Mouse (Mus musculus) embryonic facial prominence, embryonic 10.5 days (tissue): ENCODE results near the gene Cebpg. TPM values are rescaled to one million over a fixed set of nuclear protein-coding genes. Genes with fewer than 3 reads are reported as not detected.

Experiments used
- DNase-seq: peaks from one replicate; pipeline ENCODE4 v3.0.0-alpha.2; 2017; ENCODE audit warnings: low spot score
- H3K27ac ChIP-seq: fragments of 300-500 bp; sonication (generic); replicated peaks from 2 replicates; pipeline ENCODE4 v1.5.1; 2016; ENCODE audit warnings: mild to moderate bottlenecking
- H3K27me3 ChIP-seq: fragments of 300-500 bp; sonication (generic); replicated peaks from 2 replicates; pipeline ENCODE4 v1.6.1; 2016; ENCODE audit warnings: low read depth, mild to moderate bottlenecking; ENCODE audit not compliant: poor library complexity, severe bottlenecking
- H3K36me3 ChIP-seq: fragments of 300-500 bp; sonication (generic); replicated peaks from 2 replicates; pipeline ENCODE4 v1.6.1; 2016; ENCODE audit warnings: mild to moderate bottlenecking, moderate library complexity
- H3K4me1 ChIP-seq: fragments of 300-500 bp; sonication (generic); 2 replicates; pipeline ENCODE4 v1.6.1; 2016
- H3K4me3 ChIP-seq: fragments of 300-500 bp; sonication (generic); 2 replicates; pipeline ENCODE4 v1.5.1; 2016; ENCODE audit warnings: mild to moderate bottlenecking, moderate library complexity
- H3K9me3 ChIP-seq: fragments of 300-500 bp; sonication (generic); 2 replicates; pipeline ENCODE4 v1.6.1; 2016; ENCODE audit warnings: mild to moderate bottlenecking
- WGBS: fragments of 180-500 bp; shearing (Covaris S2); methylation state at CpG from one replicate; pipeline ENCODE4 v1.1.7; 2016; 5-methylcytosine and 5-hydroxymethylcytosine counted together
- polyA plus RNA-seq: library from polyadenylated mRNA; unstranded; fragments of >200 nt; fragmentation: Nextera tagmentation; extraction: Ambion mirVana; gene quantifications from 2 replicates; pipeline ENCODE4 v1.2.1, GENCODE M21; 2016

Gene Cebpg
- polyA plus RNA-seq, 1 experiment from 2014 or later, result 46.8 TPM

DNA sequence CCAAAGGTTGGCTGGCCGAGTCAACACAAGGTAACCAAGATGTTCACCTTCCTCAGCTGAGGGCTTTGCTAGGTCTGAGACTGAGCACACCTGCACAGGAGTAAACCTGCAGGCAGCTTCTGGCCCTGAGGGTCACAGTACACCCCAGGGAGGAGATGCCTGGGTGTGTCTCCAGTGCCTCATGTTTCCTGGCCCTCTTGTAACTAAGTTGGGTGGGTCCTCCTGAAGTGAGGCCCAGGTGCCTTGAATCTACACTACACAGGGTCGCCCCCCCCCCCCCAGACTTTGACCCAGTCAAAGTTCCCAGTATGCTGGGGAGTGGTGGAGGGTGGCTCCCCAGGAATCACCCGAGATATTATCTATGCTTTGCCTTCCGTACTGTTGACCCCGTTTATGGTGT is 27.1 kb downstream of the Cebpg start:
- Histone ChIP-seq H3K27ac (no peak overlapping the region), H3K4me3 (no peak overlapping the region), H3K4me1 (0 out of 2 replicates have a peak, but pooled peaks cover 6% of the 10 kb centered on the region), H3K27me3 (no peaks in the 10 kb centered on the region), H3K36me3 (peaks cover 40% of the 10 kb centered on the region), H3K9me3 (no peaks in the 10 kb centered on the region)
- DNase-seq, result no peak
- 86% methylated on average over 5 of the region's 5 CpGs for WGBS

DNA sequence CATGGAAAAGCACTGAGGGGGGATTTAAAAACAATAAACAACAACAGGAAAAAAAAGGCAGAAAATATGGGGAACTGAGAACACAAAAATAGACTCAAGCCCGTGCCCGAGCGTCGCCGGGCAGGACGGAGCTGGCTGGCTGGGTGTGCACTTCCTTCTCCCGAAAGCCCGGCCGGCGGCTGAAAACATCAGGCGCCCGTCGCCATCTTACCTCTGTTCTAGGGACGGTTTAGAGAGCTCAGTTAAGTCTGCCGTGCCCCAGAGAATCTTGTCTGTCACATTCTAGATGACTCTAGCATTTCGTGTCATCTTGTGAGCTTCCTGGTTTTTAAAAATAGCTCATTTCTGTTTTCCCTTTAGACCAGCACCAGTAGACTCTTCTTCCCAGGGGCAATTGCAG is 27.8 kb downstream of the Cebpg start:
- 91% methylated on average over 16 of the region's 16 CpGs for WGBS
- Histone ChIP-seq H3K27ac (no peak overlapping the region), H3K4me3 (no peak overlapping the region), H3K36me3 (peaks cover 34% of the 10 kb centered on the region), H3K27me3 (no peaks in the 10 kb centered on the region), H3K9me3 (no peaks in the 10 kb centered on the region), H3K4me1 (0 out of 2 replicates have a peak, but pooled peaks cover 6% of the 10 kb centered on the region)
- no peak for DNase-seq

DNA sequence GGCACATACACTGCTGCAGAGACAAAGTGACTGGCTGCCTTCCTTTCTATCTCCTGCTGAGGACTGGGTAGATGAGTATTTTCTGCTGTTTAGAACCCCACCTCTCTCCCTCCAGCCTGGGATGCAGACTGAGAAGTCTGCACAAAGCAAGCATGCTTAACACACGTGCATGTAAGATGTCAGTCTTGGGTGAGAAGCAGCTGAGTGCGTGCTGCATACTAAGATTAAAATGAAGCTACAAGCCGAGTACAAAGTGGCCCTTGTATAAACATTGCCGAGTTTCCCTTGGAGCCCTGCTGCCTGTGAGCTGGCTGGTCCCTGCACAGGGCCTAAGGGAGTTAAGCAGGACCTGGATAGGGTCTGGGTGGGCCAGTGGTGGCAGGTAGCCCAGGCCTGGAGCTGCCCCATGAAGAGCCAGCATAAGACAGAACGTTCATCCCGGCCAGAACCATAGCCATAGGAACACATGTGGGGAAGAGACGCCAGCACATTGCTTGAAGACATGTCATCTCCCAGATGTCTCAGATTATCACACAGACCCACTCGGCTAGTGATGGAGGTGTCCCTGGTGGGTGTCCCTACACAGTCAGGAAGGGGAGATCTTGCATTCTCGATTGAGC is 28.5 kb downstream of the Cebpg start:
- H3K4me3 ChIP-seq, result no peak overlapping the region
- no peak overlapping the region for H3K27ac ChIP-seq
- H3K9me3 ChIP-seq, result no peaks in the 10 kb centered on the region
- H3K36me3 ChIP-seq, result peaks cover 27% of the 10 kb centered on the region
- 81% methylated on average over 9 of the region's 9 CpGs for WGBS
- H3K4me1 ChIP-seq, result 0 out of 2 replicates have a peak, but pooled peaks cover 6% of the 10 kb centered on the region
- no peaks in the 10 kb centered on the region for H3K27me3 ChIP-seq
- DNase-seq, result no peak

DNA sequence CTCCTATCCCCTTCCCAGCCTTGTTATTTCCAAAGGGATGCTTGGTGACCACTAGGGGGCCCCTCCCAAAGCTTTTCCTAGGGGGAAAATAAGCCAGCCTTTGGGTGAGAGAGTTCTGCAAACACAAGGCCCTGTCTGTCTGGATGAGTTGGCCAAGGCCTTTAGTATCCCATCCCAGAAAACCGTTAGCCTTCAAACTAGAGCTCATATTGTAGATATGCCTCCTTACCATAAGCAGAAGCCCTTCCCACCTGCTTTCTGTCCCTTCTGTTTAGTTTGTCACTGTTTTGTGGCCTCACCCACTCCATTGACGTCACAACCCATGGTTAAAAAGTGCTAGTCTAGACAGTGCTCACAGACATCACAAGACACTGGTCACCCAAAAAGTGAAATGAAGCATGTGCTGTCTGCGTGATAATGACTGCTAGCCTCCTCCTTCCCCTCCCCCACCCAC is 29.5 kb downstream of the Cebpg start:
- H3K9me3 ChIP-seq, result no peaks in the 10 kb centered on the region
- no peak overlapping the region for H3K4me3 ChIP-seq
- WGBS, result 69% methylated on average over 3 of the region's 3 CpGs
- no peaks in the 10 kb centered on the region for H3K27me3 ChIP-seq
- DNase-seq, result peak; percentile 62
- no peak overlapping the region for H3K27ac ChIP-seq
- H3K36me3 ChIP-seq, result peaks cover 17% of the 10 kb centered on the region
- H3K4me1 ChIP-seq, result 0 out of 2 replicates have a peak, but pooled peaks cover 6% of the 10 kb centered on the region

DNA sequence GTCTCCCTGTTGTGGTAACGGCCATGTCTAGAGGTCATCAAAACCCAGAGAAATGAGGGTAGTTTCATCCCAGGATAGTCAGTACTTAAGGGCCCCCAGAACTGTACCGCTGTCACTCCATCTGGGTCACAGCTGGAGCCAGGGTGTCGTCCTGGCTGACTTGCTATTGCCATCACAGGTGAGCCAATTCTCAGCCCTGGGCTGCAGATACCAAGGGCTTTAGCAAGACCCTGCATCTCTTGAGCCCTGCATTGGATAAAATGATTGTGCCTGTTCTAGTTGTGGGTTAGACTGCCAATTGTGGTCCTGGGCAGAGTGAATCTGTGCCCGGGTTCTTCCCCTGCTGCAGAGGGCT is 30.1 kb downstream of the Cebpg start:
- WGBS, result 77% methylated on average over 4 of the region's 4 CpGs
- no peaks in the 10 kb centered on the region for H3K27me3 ChIP-seq
- H3K27ac ChIP-seq, result no peak overlapping the region
- no peak for DNase-seq
- no peaks in the 10 kb centered on the region for H3K9me3 ChIP-seq
- peaks cover 10% of the 10 kb centered on the region for H3K36me3 ChIP-seq
- H3K4me1 ChIP-seq, result 0 out of 2 replicates have a peak, but pooled peaks cover 6% of the 10 kb centered on the region
- H3K4me3 ChIP-seq, result no peak overlapping the region

DNA sequence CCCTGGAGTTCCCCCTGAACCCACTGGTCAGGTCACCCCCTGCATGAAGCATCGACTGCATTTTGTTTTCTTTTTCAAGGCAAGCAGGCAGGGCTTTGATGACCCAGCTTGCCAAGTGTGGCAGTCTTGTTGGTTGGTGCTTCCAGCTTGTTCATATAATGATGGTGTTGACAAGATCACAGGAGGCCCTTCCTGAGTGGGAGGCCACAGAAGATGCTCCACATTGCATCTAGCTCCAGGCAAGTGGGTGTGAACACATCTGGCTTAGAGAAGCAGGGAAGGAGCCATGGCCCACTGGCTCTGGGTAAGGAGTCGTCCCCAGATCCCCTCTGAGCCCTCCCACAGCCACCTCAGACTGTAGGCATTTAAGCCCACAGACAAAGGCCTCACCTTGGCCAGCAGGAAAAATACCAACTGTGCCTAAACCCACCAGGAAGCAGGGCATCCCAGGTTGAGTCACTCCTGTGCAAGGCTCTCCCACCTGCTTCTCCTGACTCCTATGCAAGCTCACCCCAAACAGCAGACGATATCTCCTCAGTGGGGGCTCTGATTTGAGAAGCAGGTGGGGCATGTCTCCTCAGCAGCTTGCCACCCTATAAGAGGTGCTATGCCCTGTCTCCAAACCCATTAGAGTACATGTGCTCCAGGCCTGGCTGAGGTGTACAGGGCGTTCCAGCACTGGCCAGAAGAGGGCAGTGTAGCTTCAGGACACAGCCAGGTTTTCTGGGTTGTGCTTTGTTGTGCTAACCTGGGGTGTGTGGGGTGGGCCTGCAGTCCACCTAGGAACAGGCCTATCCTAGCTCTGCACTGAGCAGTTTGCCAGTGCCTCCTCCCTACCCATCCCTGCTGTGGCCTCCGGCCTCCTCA is 30.7 kb downstream of the Cebpg start:
- 0 out of 2 replicates have a peak, but pooled peaks cover 6% of the 10 kb centered on the region for H3K4me1 ChIP-seq
- WGBS, result 43% methylated on average over 5 of the region's 5 CpGs
- no peak overlapping the region for H3K27ac ChIP-seq
- no peak overlapping the region for H3K4me3 ChIP-seq
- no peaks in the 10 kb centered on the region for H3K27me3 ChIP-seq
- H3K36me3 ChIP-seq, result peaks cover 8% of the 10 kb centered on the region
- no peaks in the 10 kb centered on the region for H3K9me3 ChIP-seq
- DNase-seq, result peak; percentile 81

DNA sequence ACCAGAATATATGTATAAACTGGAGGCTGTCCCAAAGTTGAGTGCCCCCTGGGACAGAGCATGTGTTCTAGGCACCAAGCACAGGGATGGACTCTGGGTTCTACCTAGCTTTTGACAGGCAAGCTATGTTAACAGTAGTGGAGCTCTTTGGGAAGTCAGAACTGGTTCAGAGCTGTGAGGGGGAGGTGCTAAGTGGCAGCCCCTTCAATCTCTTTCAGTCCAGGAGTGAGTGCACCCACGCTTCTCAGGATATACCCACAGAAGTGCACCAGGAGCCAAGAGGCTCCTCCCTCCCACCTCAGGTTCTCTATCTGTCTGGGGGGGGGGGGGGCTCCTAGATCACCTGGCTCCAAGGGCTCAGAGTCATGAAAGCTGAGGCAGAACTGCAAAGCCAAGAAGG is 31.9 kb downstream of the Cebpg start:
- H3K27me3 ChIP-seq, result no peaks in the 10 kb centered on the region
- no peaks in the 10 kb centered on the region for H3K9me3 ChIP-seq
- DNase-seq, result no peak
- peaks cover 7% of the 10 kb centered on the region; the same call in 1 of the 2 replicates for H3K36me3 ChIP-seq
- H3K4me1 ChIP-seq, result 0 out of 2 replicates have a peak, but pooled peaks cover 6% of the 10 kb centered on the region
- no peak overlapping the region for H3K4me3 ChIP-seq
- WGBS, result 80% methylated on average over 1 of the region's 1 CpGs
- no peak overlapping the region for H3K27ac ChIP-seq

DNA sequence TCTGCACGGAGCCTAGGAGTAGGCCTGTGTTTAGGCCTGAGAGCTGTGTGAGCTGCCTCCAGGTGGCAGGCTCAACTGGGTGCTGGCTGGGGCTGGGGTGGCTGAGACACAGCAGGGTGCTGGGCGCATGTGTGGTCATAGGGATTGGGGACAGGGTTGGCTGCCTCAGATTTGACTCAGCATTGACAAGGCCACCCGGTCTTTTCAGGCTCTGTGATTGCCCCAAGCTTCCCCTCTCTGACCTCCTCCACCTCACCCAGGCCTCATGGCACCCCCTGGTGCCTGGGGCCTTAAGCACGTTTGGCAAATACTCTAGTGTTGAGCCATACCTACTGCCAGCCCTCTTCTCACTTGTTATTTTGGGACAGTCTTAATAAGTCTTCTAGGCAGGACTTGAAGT is 33.1 kb downstream of the Cebpg start:
- H3K9me3 ChIP-seq, result no peaks in the 10 kb centered on the region
- peaks cover 11% of the 10 kb centered on the region; the same call in 1 of the 2 replicates for H3K36me3 ChIP-seq
- WGBS, result 78% methylated on average over 4 of the region's 4 CpGs
- 0 out of 2 replicates have a peak, but pooled peaks cover 6% of the 10 kb centered on the region for H3K4me1 ChIP-seq
- H3K4me3 ChIP-seq, result no peak overlapping the region
- no peak overlapping the region for H3K27ac ChIP-seq
- no peak for DNase-seq
- H3K27me3 ChIP-seq, result no peaks in the 10 kb centered on the region

DNA sequence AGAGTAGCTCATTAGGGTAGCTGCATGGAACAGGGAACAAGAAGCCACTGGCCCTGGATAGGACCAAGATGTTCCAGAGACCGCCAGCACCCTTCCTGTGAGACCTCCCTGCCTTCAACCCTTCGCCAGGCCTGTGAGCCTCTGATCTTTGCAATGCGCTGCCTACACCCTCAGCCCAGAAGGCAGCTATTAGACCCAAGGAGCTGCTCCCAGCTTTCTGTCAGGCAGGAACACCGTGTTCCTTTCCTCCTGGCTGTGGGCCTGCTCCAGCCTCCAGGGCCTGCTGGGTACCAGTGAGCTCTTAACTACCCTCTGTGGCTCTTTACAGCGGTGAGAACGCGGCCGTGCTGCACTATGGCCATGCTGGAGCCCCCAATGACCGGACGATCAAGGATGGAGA is 35.0 kb downstream of the Cebpg start:
- no peak overlapping the region for H3K27ac ChIP-seq
- no peaks in the 10 kb centered on the region for H3K27me3 ChIP-seq
- 88% methylated on average over 10 of the region's 10 CpGs for WGBS
- 0 out of 2 replicates have a peak, but pooled peaks cover 6% of the 10 kb centered on the region for H3K4me1 ChIP-seq
- H3K9me3 ChIP-seq, result no peaks in the 10 kb centered on the region
- H3K36me3 ChIP-seq, result peaks cover 11% of the 10 kb centered on the region; the same call in 1 of the 2 replicates
- no peak overlapping the region for H3K4me3 ChIP-seq
- DNase-seq, result no peak

DNA sequence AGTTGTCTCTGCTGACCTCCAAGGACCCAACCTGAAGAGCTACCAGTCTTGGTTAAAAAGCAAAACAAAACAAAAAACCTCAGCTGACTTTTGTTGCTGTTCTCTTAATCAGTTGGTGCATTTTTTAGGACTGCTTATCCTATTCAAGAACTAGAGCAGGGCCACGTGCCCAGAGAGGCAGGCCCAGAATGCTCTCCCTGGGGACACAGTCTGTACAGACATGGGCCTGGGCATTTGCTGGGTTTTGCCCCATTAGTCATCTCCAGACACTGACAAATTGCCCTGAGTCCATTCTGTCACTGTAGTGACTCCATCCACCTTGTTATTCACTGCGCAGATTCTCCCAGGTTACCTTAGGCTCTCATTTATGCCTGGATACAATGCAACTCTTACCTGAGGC is 41.1 kb downstream of the Cebpg start:
- Histone ChIP-seq H3K27me3 (no peaks in the 10 kb centered on the region), H3K36me3 (peaks cover 4% of the 10 kb centered on the region; the same call in 1 of the 2 replicates), H3K4me1 (peaks cover 6% of the 10 kb centered on the region), H3K4me3 (no peak overlapping the region), H3K9me3 (no peaks in the 10 kb centered on the region), H3K27ac (no peak overlapping the region)
- WGBS, result 79% methylated on average over 2 of the region's 2 CpGs
- DNase-seq, result no peak

DNA sequence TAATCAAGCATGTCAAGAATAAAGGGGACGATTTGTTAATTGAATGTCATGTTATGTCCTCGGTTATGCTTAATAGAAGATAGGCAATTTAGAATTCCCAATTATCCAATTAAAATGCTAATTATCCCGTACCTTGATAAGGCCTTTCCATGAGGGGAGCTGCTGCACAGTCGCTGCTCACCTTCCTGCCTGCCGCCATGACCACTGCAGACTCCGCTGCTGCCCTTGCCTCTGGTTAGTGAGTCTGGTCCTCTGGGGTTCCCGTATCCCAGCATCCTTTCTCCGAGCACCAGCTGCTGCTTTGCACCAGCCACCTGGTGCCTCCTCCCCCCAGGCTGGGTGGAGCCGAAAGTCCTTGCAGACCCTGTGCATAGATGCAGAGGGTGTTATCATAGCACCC is 43.1 kb downstream of the Cebpg start:
- no peaks in the 10 kb centered on the region for H3K9me3 ChIP-seq
- no peak for DNase-seq
- H3K27me3 ChIP-seq, result no peaks in the 10 kb centered on the region
- no peak overlapping the region for H3K4me3 ChIP-seq
- H3K4me1 ChIP-seq, result peaks cover 6% of the 10 kb centered on the region
- H3K36me3 ChIP-seq, result no peaks in the 10 kb centered on the region
- WGBS, result 76% methylated on average over 9 of the region's 9 CpGs
- no peak overlapping the region for H3K27ac ChIP-seq

DNA sequence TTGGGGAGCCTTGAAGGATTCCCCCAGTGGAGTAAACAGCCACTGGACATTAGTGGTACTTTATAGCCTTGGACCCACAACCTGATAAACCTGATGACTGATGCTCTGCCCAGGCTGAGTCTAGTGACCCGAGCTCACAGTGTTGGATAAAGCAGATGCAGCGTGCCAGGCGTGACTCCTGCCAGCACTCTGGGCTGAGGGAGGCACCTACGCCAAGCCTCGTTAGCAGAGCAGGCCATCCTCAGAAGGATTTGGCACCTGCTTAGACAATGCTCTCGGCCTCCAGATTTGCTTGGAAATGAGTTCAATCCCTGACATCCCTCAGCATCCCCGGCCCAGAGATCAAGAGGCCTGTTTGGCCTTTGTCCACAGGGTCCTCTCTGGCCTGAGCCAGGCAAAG is 49.7 kb downstream of the Cebpg start:
- WGBS, result 90% methylated on average over 7 of the region's 7 CpGs
- Histone ChIP-seq H3K27ac (no peak overlapping the region), H3K27me3 (no peaks in the 10 kb centered on the region), H3K36me3 (0 out of 2 replicates have a peak, but pooled peaks cover 3% of the 10 kb centered on the region), H3K9me3 (no peaks in the 10 kb centered on the region), H3K4me1 (peaks cover 5% of the 10 kb centered on the region; the same call in 1 of the 2 replicates), H3K4me3 (no peak overlapping the region)
- DNase-seq, result no peak
